In the genomic region with DNA sequence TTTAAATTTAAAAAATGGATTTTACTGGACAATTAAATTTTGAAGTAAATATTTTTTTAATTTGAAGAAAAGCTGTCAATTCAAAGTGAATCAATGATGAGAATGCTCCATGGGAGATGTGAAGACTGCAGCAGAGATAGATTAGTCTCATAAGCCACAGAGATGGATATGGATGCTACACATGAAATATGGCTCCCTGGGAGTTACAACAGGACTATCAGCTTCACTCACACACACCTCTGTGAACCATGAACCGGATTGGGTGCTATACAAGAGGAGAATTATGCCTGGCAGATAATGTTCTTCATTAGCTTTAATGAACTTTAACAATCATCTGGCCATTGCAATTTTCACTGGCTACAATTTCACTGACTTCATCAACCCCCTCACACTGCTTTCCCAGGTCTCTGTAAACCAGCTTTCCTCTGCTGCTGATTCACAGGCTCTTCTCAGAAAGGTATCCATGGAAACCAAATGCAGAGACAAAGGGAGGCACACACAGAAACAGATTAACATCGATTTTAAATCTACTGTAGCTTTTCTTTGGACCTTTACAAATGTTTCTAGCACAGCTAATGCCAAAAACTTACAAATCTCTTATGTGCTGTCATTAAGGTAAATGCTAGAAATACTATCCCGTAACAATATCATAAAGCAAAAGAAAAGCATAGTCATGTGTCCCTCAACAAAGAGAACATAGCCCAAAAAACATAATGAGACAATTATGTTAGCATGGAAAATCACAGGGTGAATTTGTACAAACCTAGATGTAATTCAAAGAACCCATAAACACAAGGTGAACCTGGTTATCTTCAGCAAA, we compare ENCODE assay signal across 14 mouse cellular contexts. TPM values are rescaled to one million over a fixed set of nuclear protein-coding genes. Genes with fewer than 3 reads are reported as not detected.
A peak's percentile ranks its signal among the peaks of the same experiment; 100 is the strongest.
DNase-seq lines count a peak whose midpoint lies in the region; ATAC-seq lines count a peak whose summit lies in the region.
"Had no signal": no experiment of that assay in that cellular context is flagged by ENCODE, and none has a peak within 500 bp of the region (broad histone marks: within the 10 kb centered on the region; RNA-seq: fewer than 3 reads in every experiment).

No protein-coding gene starts in this region.

- 58% methylated on average over 3 of the region's 3 CpGs for WGBS in embryonic facial prominence, embryonic 10.5 days
- 24% methylated on average over 3 of the region's 3 CpGs for WGBS in hindbrain, embryonic 16.5 days
- WGBS in midbrain, embryonic 15.5 days, result 16% methylated on average over 3 of the region's 3 CpGs
- 66% methylated on average over 3 of the region's 3 CpGs for WGBS in kidney, embryonic 16.5 days

- H3K27ac ChIP-seq in embryonic facial prominence, embryonic 10.5 days (replicated peaks), result peak overlapping the region; percentile 21; the same call in 1 of the 2 replicates
- peak overlapping the region; percentile 81 for H3K27ac ChIP-seq in hindbrain, embryonic 16.5 days (ENCODE audit: low read depth, low read length)
- H3K27ac ChIP-seq in midbrain, embryonic 15.5 days, result peak overlapping the region; percentile 89
- no peak overlapping the region for H3K27ac ChIP-seq in kidney, embryonic 16.5 days (ENCODE audit: low read length)
- H3K27ac ChIP-seq: limb, embryonic 13.5 days; macrophage had no signal

- peak overlapping the region; percentile 30 for H3K4me2 ChIP-seq in hindbrain, embryonic 16.5 days (ENCODE audit: low read length)
- peak overlapping the region; percentile 18; the same call in 1 of the 2 replicates for H3K4me2 ChIP-seq in midbrain, embryonic 15.5 days
- no peak overlapping the region for H3K4me2 ChIP-seq in kidney, embryonic 16.5 days (replicated peaks; ENCODE audit: low read depth, low read length)
- H3K4me2 ChIP-seq: limb, embryonic 13.5 days had no signal

- no peaks in the 10 kb centered on the region for H3K27me3 ChIP-seq in embryonic facial prominence, embryonic 10.5 days (replicated peaks; ENCODE audit: low read depth, poor library complexity, severe bottlenecking)
- no peaks in the 10 kb centered on the region for H3K27me3 ChIP-seq in hindbrain, embryonic 16.5 days (replicated peaks; ENCODE audit: control insufficient read depth, insufficient read depth, low read length)
- no peaks in the 10 kb centered on the region for H3K27me3 ChIP-seq in midbrain, embryonic 15.5 days (replicated peaks)
- H3K27me3 ChIP-seq in kidney, embryonic 16.5 days (ENCODE audit: insufficient read depth, low read length), result no peaks in the 10 kb centered on the region
- H3K27me3 ChIP-seq: limb, embryonic 13.5 days had no signal

- no peak overlapping the region; the same call in 1 of the 2 replicates for H3K9ac ChIP-seq in hindbrain, embryonic 16.5 days (ENCODE audit: low read depth, low read length)
- no peak overlapping the region for H3K9ac ChIP-seq in midbrain, embryonic 15.5 days
- no peak overlapping the region for H3K9ac ChIP-seq in kidney, embryonic 16.5 days (replicated peaks; ENCODE audit: low read length)
- H3K9ac ChIP-seq: limb, embryonic 13.5 days had no signal

- 0 out of 2 replicates have a peak, but pooled peaks cover 5% of the 10 kb centered on the region for H3K4me1 ChIP-seq in embryonic facial prominence, embryonic 10.5 days
- H3K4me1 ChIP-seq in hindbrain, embryonic 16.5 days (ENCODE audit: control insufficient read depth, insufficient read depth, low read depth, low read length), result peaks cover 8% of the 10 kb centered on the region
- peaks cover 7% of the 10 kb centered on the region; the same call in 1 of the 2 replicates for H3K4me1 ChIP-seq in midbrain, embryonic 15.5 days
- H3K4me1 ChIP-seq in kidney, embryonic 16.5 days (ENCODE audit: insufficient read depth, low read length), result no peaks in the 10 kb centered on the region
- H3K4me1 ChIP-seq: limb, embryonic 13.5 days had no signal

- DNase-seq in R1 (ENCODE audit: low read depth, low spot score), result peak; percentile 4
- no peak for DNase-seq in embryonic facial prominence, embryonic 10.5 days (ENCODE audit: low spot score)
- DNase-seq in thymus, postnatal 14 days, result no peak
- no peak for DNase-seq in thymus, postnatal 10 days (ENCODE audit: low spot score in 2 of 2)
- no peak for DNase-seq in adrenal gland, postnatal 14 days
- DNase-seq: adrenal gland, postnatal 10 days; thymus, postnatal 4 days had no signal

- no peak overlapping the region for H3K4me3 ChIP-seq in embryonic facial prominence, embryonic 10.5 days
- no peak overlapping the region for H3K4me3 ChIP-seq in hindbrain, embryonic 16.5 days (ENCODE audit: low read length)
- no peak overlapping the region for H3K4me3 ChIP-seq in midbrain, embryonic 15.5 days
- H3K4me3 ChIP-seq in kidney, embryonic 16.5 days (ENCODE audit: low read length), result no peak overlapping the region
- H3K4me3 ChIP-seq: limb, embryonic 13.5 days had no signal

- ATAC-seq in hindbrain, embryonic 16.5 days, result peak; percentile 97
- peak; percentile 96 for ATAC-seq in midbrain, embryonic 15.5 days (replicated peaks)
- no peak for ATAC-seq in kidney, embryonic 16.5 days (ENCODE audit: low FRiP score, low TSS enrichment)

- H3K36me3 ChIP-seq in embryonic facial prominence, embryonic 10.5 days (replicated peaks), result no peaks in the 10 kb centered on the region
- no peaks in the 10 kb centered on the region for H3K36me3 ChIP-seq in hindbrain, embryonic 16.5 days (ENCODE audit: control insufficient read depth, insufficient read depth, low read length)
- H3K36me3 ChIP-seq in midbrain, embryonic 15.5 days (replicated peaks), result no peaks in the 10 kb centered on the region
- no peaks in the 10 kb centered on the region for H3K36me3 ChIP-seq in kidney, embryonic 16.5 days (ENCODE audit: insufficient read depth, low read length)
- H3K36me3 ChIP-seq: limb, embryonic 13.5 days had no signal

- H3K9me3 ChIP-seq in embryonic facial prominence, embryonic 10.5 days, result no peaks in the 10 kb centered on the region
- H3K9me3 ChIP-seq in hindbrain, embryonic 16.5 days (ENCODE audit: control insufficient read depth, low read length), result no peaks in the 10 kb centered on the region
- H3K9me3 ChIP-seq in midbrain, embryonic 15.5 days, result no peaks in the 10 kb centered on the region
- H3K9me3 ChIP-seq in kidney, embryonic 16.5 days (ENCODE audit: low read length), result no peaks in the 10 kb centered on the region
- H3K9me3 ChIP-seq: limb, embryonic 13.5 days had no signal

RNA-seq across cellular contexts. Expression of gene Olfr958, which starts 3.9 kb away (rescaled TPM):
- polyA plus RNA-seq in embryonic facial prominence, embryonic 10.5 days (2016; fragmentation: Nextera tagmentation; extraction: Ambion mirVana), result not detected in 2 replicates
- polyA plus RNA-seq in hindbrain, embryonic 16.5 days (2015; fragmentation: Nextera tagmentation; extraction: Ambion mirVana), result not detected in 2 replicates
- not detected in 2 replicates for polyA plus RNA-seq in midbrain, embryonic 15.5 days (2015; fragmentation: Nextera tagmentation; extraction: Ambion mirVana)
- polyA plus RNA-seq in kidney, embryonic 16.5 days (2015; fragmentation: Nextera tagmentation; extraction: Ambion mirVana), result not detected in 2 replicates
- not detected in 2 replicates for total RNA-seq in adrenal gland, postnatal 14 days (2021)
- total RNA-seq: adrenal gland, postnatal 10 days; common myeloid progenitor, adult 5-6 weeks; gastrocnemius, postnatal 4 days had no signal
- polyA plus RNA-seq: limb, embryonic 13.5 days; macrophage had no signal

RNA-seq across cellular contexts. Expression of gene Olfr959, which starts 17.6 kb away (rescaled TPM):
- polyA plus RNA-seq in embryonic facial prominence, embryonic 10.5 days (2016; fragmentation: Nextera tagmentation; extraction: Ambion mirVana), result not detected in 2 replicates
- polyA plus RNA-seq in hindbrain, embryonic 16.5 days (2015; fragmentation: Nextera tagmentation; extraction: Ambion mirVana), result not detected in 2 replicates
- polyA plus RNA-seq in midbrain, embryonic 15.5 days (2015; fragmentation: Nextera tagmentation; extraction: Ambion mirVana), result not detected in 2 replicates
- polyA plus RNA-seq in kidney, embryonic 16.5 days (2015; fragmentation: Nextera tagmentation; extraction: Ambion mirVana), result not detected in 2 replicates
- total RNA-seq in adrenal gland, postnatal 14 days (2021), result not detected in 2 replicates
- total RNA-seq: adrenal gland, postnatal 10 days; common myeloid progenitor, adult 5-6 weeks; gastrocnemius, postnatal 4 days had no signal
- polyA plus RNA-seq: limb, embryonic 13.5 days; macrophage had no signal

RNA-seq across cellular contexts. Expression of gene Olfr957, which starts 42.1 kb away (rescaled TPM):
- polyA plus RNA-seq in embryonic facial prominence, embryonic 10.5 days (2016; fragmentation: Nextera tagmentation; extraction: Ambion mirVana), result not detected in 2 replicates
- polyA plus RNA-seq in hindbrain, embryonic 16.5 days (2015; fragmentation: Nextera tagmentation; extraction: Ambion mirVana), result not detected in 2 replicates
- not detected in 2 replicates for polyA plus RNA-seq in midbrain, embryonic 15.5 days (2015; fragmentation: Nextera tagmentation; extraction: Ambion mirVana)
- polyA plus RNA-seq in kidney, embryonic 16.5 days (2015; fragmentation: Nextera tagmentation; extraction: Ambion mirVana), result not detected in 2 replicates
- not detected in 2 replicates for total RNA-seq in adrenal gland, postnatal 14 days (2021)
- total RNA-seq: adrenal gland, postnatal 10 days; common myeloid progenitor, adult 5-6 weeks; gastrocnemius, postnatal 4 days had no signal
- polyA plus RNA-seq: limb, embryonic 13.5 days; macrophage had no signal

RNA-seq across cellular contexts. Expression of gene AW551984, which starts 46.5 kb away (rescaled TPM):
- polyA plus RNA-seq in embryonic facial prominence, embryonic 10.5 days (2016; fragmentation: Nextera tagmentation; extraction: Ambion mirVana), result 6.8 and 10.4 TPM in 2 replicates
- polyA plus RNA-seq in hindbrain, embryonic 16.5 days (2015; fragmentation: Nextera tagmentation; extraction: Ambion mirVana), result 218 and 230 TPM in 2 replicates
- polyA plus RNA-seq in midbrain, embryonic 15.5 days (2015; fragmentation: Nextera tagmentation; extraction: Ambion mirVana), result 172 and 184 TPM in 2 replicates
- polyA plus RNA-seq in kidney, embryonic 16.5 days (2015; fragmentation: Nextera tagmentation; extraction: Ambion mirVana), result 15.5 and 16.2 TPM in 2 replicates
- 11.9 and 14.9 TPM in 2 replicates for total RNA-seq in adrenal gland, postnatal 14 days (2021)
- total RNA-seq: common myeloid progenitor, adult 5-6 weeks had no signal
- polyA plus RNA-seq: macrophage had no signal

RNA-seq across cellular contexts. Expression of gene Olfr148, which starts 52.7 kb away (rescaled TPM):
- not detected in 2 replicates for polyA plus RNA-seq in embryonic facial prominence, embryonic 10.5 days (2016; fragmentation: Nextera tagmentation; extraction: Ambion mirVana)
- polyA plus RNA-seq in hindbrain, embryonic 16.5 days (2015; fragmentation: Nextera tagmentation; extraction: Ambion mirVana), result not detected in 2 replicates
- not detected in 2 replicates for polyA plus RNA-seq in midbrain, embryonic 15.5 days (2015; fragmentation: Nextera tagmentation; extraction: Ambion mirVana)
- not detected in 2 replicates for polyA plus RNA-seq in kidney, embryonic 16.5 days (2015; fragmentation: Nextera tagmentation; extraction: Ambion mirVana)
- total RNA-seq in adrenal gland, postnatal 14 days (2021), result not detected in 2 replicates
- total RNA-seq: adrenal gland, postnatal 10 days; common myeloid progenitor, adult 5-6 weeks; gastrocnemius, postnatal 4 days had no signal
- polyA plus RNA-seq: limb, embryonic 13.5 days; macrophage had no signal
